Mouse (Mus musculus): ENCODE measurements around the gene Nup160. TPM values are rescaled to one million over a fixed set of nuclear protein-coding genes. Genes with fewer than 3 reads are reported as not detected.
A peak's percentile ranks its signal among the peaks of the same experiment; 100 is the strongest.

Gene Nup160
- polyA plus RNA-seq, 2 experiments, result 19.9 to 32.4 TPM

DNA sequence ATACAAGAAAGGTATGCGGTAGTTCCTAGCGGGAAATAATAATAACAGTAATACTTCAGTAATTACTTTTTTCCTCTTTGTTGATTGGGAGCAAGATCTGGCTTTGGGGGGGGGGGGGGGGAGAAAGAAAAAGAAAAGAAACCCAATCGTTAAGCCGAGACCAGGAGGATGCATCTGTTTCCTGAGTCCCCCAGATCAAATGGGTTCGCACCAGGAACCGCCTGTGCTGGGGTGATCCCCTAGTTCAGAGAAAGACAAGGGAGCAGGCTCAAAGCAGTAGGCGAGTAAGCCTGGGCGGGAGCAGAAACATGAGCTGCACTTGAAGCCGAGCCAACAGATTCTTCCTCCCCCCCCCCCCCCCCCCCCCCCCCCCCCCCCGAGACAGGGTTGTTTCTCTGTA is 24.9 kb upstream of the Nup160 start:
- H3K4me1 ChIP-seq (replicated peaks; ENCODE audit: control insufficient read depth in 2 of 2, insufficient read depth in 2 of 2, low read length in 1 of 2), result peaks cover 0 to 3% of the 10 kb centered on the region in 2 experiments; a peak in 2 of 4 replicates
- H3K4me3 ChIP-seq (ENCODE audit: insufficient read depth in 1 of 2, low read depth in 2 of 2, low read length in 2 of 2), result no peak overlapping the region
- no peak for DNase-seq (ENCODE audit: low read depth in 3 of 3, low spot score in 3 of 3)
- no peak overlapping the region for H3K27ac ChIP-seq
- no peak overlapping the region for H3K4me2 ChIP-seq (ENCODE audit: low read depth)
- TF ChIP-seq CTCF (IDR thresholded peaks at IDR 0.05; ENCODE audit: low read depth), result no peak
- TF ChIP-seq EP300 (IDR thresholded peaks at IDR 0.05; ENCODE audit: low read depth), result no peak
- WGBS (ENCODE audit: insufficient replicate concordance), result 29% methylated on average over 9 of the region's 10 CpGs
- H3K36me3 ChIP-seq (replicated peaks; ENCODE audit: control insufficient read depth, insufficient read depth, low read depth), result no peaks in the 10 kb centered on the region
- ATAC-seq (ENCODE audit: insufficient read depth), result no peak
- no peak overlapping the region for H3K9ac ChIP-seq (replicated peaks)
- no peaks in the 10 kb centered on the region for H3K27me3 ChIP-seq (ENCODE audit: control insufficient read depth, insufficient read depth, low read length)
- H3K9me3 ChIP-seq (ENCODE audit: control insufficient read depth, low read length), result no peaks in the 10 kb centered on the region

DNA sequence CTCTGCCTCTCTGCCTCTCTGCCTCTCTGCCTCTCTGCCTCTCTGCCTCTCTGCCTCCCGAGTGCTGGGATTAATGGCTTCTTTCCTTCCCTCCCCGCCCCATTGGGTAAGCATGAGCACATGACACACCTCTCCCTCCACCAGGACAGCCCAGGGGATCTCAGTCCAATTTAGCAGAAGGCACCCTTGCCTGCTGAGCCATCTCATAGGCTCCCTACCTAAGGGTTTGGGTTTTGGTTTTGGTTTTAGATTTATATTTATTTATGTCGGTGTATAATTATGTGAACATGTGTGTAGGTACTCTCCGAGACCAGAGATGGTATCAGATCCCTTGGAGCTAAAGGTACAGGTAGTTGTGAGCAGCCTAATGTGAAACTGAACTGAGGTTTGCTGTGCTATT is 24.0 kb upstream of the Nup160 start:
- H3K9me3 ChIP-seq (ENCODE audit: control insufficient read depth, low read length), result no peaks in the 10 kb centered on the region
- no peaks in the 10 kb centered on the region for H3K36me3 ChIP-seq (replicated peaks; ENCODE audit: control insufficient read depth, insufficient read depth, low read depth)
- H3K4me3 ChIP-seq (ENCODE audit: insufficient read depth in 1 of 2, low read depth in 2 of 2, low read length in 2 of 2), result no peak overlapping the region
- H3K4me2 ChIP-seq (ENCODE audit: low read depth), result no peak overlapping the region
- 57% methylated on average over 4 of the region's 4 CpGs for WGBS (ENCODE audit: insufficient replicate concordance)
- DNase-seq (ENCODE audit: low read depth in 3 of 3, low spot score in 3 of 3), result no peak
- TF ChIP-seq CTCF (IDR thresholded peaks at IDR 0.05; ENCODE audit: low read depth), result no peak
- no peak overlapping the region for H3K9ac ChIP-seq (replicated peaks)
- no peaks in the 10 kb centered on the region for H3K27me3 ChIP-seq (ENCODE audit: control insufficient read depth, insufficient read depth, low read length)
- H3K4me1 ChIP-seq (replicated peaks; ENCODE audit: control insufficient read depth in 2 of 2, insufficient read depth in 2 of 2, low read length in 1 of 2), result no peaks in the 10 kb centered on the region
- peak; percentile 39; the same call in 1 of the 2 replicates for ATAC-seq (ENCODE audit: insufficient read depth)
- H3K27ac ChIP-seq, result no peak overlapping the region

DNA sequence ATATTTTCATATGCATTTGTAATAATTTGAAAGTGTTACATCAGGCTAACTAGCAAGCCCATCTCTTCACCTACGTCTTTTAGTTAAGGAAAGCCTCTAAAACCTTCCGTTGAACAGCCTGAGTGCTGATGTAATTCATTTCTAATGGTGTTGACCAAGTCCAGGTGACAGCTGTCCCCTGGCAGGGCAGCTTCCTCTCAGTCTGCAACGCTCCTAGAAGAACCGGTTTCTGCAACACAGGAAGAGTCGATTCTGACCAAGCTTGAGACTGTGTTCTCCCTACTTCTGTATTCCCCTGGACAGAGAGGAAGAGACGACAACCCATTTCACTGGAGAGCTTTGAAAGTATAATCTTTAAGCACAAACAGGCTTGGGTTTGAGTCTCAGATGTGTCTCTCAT is 21.6 kb upstream of the Nup160 start:
- Histone ChIP-seq H3K27me3 (ENCODE audit: control insufficient read depth, insufficient read depth, low read length) (no peaks in the 10 kb centered on the region), H3K9ac (replicated peaks) (no peak overlapping the region), H3K4me1 (replicated peaks; ENCODE audit: control insufficient read depth in 2 of 2, insufficient read depth in 2 of 2, low read length in 1 of 2) (peaks cover 16 to 18% of the 10 kb centered on the region in 2 experiments), H3K4me3 (ENCODE audit: insufficient read depth in 1 of 2, low read depth in 2 of 2, low read length in 2 of 2) (no peak overlapping the region), H3K4me2 (ENCODE audit: low read depth) (no peak overlapping the region), H3K9me3 (ENCODE audit: control insufficient read depth, low read length) (no peaks in the 10 kb centered on the region), H3K36me3 (replicated peaks; ENCODE audit: control insufficient read depth, insufficient read depth, low read depth) (no peaks in the 10 kb centered on the region), H3K27ac (no peak overlapping the region)
- ATAC-seq (ENCODE audit: insufficient read depth), result no peak
- 31% methylated on average over 6 of the region's 6 CpGs for WGBS (ENCODE audit: insufficient replicate concordance)
- no peak for DNase-seq (ENCODE audit: low read depth in 3 of 3, low spot score in 3 of 3)
- TF ChIP-seq CTCF (IDR thresholded peaks at IDR 0.05; ENCODE audit: low read depth) (no peak), EP300 (IDR thresholded peaks at IDR 0.05; ENCODE audit: low read depth) (no peak)

DNA sequence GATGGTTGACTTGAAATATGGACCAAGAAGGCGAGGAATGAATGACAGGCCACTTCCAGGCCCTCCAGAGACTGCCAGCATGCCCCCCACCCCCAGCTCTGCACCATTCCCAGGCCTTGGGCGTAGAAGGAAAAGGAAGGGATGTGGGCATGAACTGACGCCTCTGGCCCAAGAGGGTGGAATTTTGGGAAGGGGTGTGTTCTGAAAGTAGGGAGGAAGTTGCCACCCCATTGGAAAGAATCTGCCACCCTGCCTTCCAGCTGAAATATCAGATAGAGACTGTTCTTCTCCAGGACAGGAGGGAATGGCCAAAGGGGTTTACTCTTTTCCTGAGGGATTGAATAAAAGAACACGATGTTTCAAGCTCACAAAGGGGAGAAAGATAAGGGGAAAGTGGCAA is 18.4 kb upstream of the Nup160 start:
- Histone ChIP-seq H3K9ac (replicated peaks) (no peak overlapping the region), H3K27me3 (ENCODE audit: control insufficient read depth, insufficient read depth, low read length) (no peaks in the 10 kb centered on the region), H3K4me2 (ENCODE audit: low read depth) (no peak overlapping the region), H3K4me1 (replicated peaks; ENCODE audit: control insufficient read depth in 2 of 2, insufficient read depth in 2 of 2, low read length in 1 of 2) (peaks cover 39 to 41% of the 10 kb centered on the region in 2 experiments), H3K4me3 (ENCODE audit: insufficient read depth in 1 of 2, low read depth in 2 of 2, low read length in 2 of 2) (no peak overlapping the region), H3K36me3 (replicated peaks; ENCODE audit: control insufficient read depth, insufficient read depth, low read depth) (no peaks in the 10 kb centered on the region), H3K9me3 (ENCODE audit: control insufficient read depth, low read length) (no peaks in the 10 kb centered on the region), H3K27ac (no peak overlapping the region)
- no peak for TF ChIP-seq EP300 (IDR thresholded peaks at IDR 0.05; ENCODE audit: low read depth)
- TF ChIP-seq CTCF (IDR thresholded peaks at IDR 0.05; ENCODE audit: low read depth), result no peak
- ATAC-seq (ENCODE audit: insufficient read depth), result no peak
- no peak for DNase-seq (ENCODE audit: low read depth in 3 of 3, low spot score in 3 of 3)
- 54% methylated on average over 4 of the region's 4 CpGs for WGBS (ENCODE audit: insufficient replicate concordance)

DNA sequence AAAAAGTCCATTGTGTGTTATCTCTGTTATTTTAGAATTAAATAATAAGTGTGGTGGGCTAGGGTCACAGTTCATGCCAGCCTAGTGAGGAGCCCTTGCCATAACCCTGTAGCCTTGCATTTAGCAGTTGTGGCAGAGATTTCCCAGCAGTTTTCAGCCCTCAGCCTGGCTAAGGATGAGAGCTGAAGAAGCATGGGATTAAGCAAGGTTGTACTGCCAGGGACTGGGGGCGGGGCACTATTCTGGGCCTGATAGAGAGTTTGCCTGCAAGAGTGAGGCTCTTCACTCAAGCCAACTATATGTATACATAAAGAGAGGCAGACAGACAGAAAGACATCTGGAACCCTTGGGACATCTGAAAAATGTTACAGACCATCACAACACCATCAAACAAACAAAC is 18.0 kb upstream of the Nup160 start:
- DNase-seq (ENCODE audit: low read depth in 3 of 3, low spot score in 3 of 3) (no peak), ATAC-seq (ENCODE audit: insufficient read depth) (no peak)
- no peak for TF ChIP-seq CTCF (IDR thresholded peaks at IDR 0.05; ENCODE audit: low read depth)
- no peak for TF ChIP-seq EP300 (IDR thresholded peaks at IDR 0.05; ENCODE audit: low read depth)
- Histone ChIP-seq H3K9me3 (ENCODE audit: control insufficient read depth, low read length) (no peaks in the 10 kb centered on the region), H3K27me3 (ENCODE audit: control insufficient read depth, insufficient read depth, low read length) (no peaks in the 10 kb centered on the region), H3K4me2 (ENCODE audit: low read depth) (no peak overlapping the region), H3K27ac (no peak overlapping the region), H3K9ac (replicated peaks) (no peak overlapping the region), H3K4me3 (ENCODE audit: insufficient read depth in 1 of 2, low read depth in 2 of 2, low read length in 2 of 2) (no peak overlapping the region), H3K36me3 (replicated peaks; ENCODE audit: control insufficient read depth, insufficient read depth, low read depth) (no peaks in the 10 kb centered on the region), H3K4me1 (replicated peaks; ENCODE audit: control insufficient read depth in 2 of 2, insufficient read depth in 2 of 2, low read length in 1 of 2) (peaks cover 39 to 41% of the 10 kb centered on the region in 2 experiments)
- WGBS (ENCODE audit: insufficient replicate concordance), result 52% methylated on average over 1 of the region's 1 CpGs
